Mouse (Mus musculus): ENCODE results near the gene Crybg1.
A peak's percentile ranks its signal among the peaks of the same experiment; 100 is the strongest.

The Crybg1 gene

DNA sequence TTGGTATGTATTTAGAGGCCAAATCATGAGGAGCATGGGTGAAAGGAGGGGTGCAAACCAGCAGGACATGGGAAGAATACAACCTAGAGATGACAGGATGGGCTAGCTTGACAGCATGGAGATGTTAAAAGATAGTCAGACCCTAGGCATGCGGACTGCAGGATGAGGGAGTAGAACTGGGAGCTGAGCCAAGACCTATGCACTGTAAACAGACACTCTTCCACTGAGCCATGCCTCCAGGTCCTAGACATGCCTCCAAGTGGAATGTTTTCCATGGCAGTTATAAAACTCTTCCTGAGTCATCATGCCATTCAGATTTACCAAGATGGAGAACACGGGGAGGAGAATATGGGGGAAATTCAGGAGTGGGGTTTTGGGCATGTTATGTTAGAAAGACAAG, 53.9 kb downstream of the Crybg1 start:
- DNase-seq (ENCODE audit: low spot score) = no peak

DNA sequence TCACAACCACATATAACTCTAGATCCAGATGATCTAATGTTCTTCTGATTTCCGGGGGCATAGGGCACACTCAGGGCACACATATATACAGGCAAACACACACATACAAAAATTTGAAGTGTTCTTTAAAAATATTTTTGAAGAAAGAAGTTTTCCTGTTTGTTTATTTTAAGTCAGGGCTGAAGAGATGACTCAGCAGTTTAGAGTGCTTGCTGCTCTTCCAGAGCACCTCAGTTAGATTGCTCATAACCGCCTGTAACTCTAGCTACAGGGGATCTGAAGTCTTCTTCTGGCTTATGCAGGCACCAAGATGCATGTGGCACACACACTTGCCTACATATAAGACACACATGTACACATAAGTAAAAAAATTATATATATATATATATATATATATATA, 56.9 kb downstream of the Crybg1 start:
- no peak for DNase-seq (ENCODE audit: low spot score)

DNA sequence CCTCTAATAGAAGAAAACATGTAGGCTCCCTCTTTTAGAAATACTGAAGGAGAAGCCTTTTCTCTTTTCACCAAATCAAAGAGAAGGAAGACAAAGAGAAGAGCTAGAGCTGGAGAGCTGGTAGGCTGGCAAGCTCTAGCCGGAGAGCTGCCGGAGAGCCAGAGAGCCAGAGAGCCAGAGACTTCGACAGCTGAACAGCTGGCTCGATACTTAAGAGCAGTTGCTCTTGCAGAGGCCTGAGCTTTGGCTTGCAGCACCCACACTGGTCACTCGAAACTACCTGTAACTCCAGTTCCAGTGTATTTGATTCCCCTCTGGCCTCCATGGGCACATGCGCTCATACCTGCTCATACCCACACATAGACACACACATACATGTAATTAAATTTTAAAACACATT, 68.3 kb downstream of the Crybg1 start:
- DNase-seq (ENCODE audit: low spot score) = no peak

DNA sequence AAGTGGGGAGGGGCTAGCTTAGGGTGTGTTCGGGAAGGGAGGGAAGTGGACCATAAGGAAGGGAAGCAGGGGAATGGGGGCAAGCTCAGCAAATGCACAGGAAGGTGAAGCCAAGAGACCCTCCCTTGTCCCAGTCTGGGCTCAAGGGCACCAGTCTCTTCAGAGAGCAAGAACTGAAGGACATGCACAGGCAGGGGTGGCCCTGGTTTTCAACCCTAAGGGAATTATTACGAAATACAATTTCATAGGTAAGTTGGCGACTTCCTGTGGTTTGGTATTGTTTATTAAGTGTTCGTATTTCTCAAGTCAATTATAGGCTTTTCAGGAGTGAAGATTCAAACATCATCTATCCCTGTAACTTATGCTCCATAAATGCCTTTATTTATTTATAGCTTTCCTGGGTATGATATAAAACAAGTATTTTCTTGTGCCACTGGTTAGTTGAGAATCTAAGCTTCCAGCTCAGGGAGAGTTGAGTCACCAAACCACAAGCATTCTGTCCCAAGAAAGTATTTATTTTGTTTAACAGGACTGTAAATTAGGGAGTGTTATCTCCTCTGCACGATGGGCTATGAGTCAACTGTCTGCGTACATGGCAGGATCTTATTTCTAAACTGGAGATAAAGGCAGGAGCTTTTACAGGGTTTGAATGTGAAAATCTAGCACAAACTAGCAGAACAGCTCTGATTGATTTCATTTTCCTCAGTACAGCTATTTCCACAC, 69.7 kb downstream of the Crybg1 start:
- DNase-seq (ENCODE audit: low spot score) = no peak

DNA sequence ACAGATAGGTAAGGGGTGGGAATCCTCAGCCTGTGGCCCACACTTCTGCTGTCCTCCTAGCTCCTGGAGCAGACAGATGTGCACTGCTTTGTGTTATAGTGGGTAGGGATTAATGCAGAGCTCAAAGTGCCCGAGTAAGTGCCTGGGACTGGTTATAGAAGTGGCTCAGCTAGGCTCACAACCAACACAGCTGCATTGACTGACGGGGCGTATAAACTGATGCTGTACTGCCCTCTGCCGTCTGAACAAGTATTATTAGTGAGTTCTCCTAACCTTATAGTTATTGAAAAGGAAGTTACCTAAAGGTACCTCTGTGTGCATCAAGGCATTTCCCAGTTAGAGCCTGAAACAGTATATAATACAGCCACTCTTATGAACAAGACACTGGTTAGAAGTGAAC, 77.6 kb downstream of the Crybg1 start:
- DNase-seq (ENCODE audit: low spot score) = peak; percentile 82

DNA sequence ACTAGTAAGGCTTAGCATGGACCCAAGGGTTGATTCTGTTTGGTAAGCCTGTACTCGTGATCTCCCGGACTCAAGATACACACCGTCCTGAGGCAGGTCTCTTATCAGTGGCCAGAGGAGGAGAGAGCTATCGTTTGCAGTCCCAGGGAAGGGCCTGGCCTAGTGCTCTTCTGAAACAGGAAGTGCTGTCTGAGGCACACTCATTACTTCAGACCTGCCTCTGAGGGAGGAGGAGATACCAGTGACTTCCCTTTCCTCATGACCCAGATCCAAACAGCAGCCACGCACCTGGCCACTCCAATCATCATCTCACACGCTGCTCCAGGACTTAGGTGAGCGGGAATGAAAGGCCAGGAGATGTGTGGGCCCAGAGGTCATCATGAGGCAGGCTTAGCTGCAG, 79.5 kb downstream of the Crybg1 start:
- no peak for DNase-seq (ENCODE audit: low spot score)

DNA sequence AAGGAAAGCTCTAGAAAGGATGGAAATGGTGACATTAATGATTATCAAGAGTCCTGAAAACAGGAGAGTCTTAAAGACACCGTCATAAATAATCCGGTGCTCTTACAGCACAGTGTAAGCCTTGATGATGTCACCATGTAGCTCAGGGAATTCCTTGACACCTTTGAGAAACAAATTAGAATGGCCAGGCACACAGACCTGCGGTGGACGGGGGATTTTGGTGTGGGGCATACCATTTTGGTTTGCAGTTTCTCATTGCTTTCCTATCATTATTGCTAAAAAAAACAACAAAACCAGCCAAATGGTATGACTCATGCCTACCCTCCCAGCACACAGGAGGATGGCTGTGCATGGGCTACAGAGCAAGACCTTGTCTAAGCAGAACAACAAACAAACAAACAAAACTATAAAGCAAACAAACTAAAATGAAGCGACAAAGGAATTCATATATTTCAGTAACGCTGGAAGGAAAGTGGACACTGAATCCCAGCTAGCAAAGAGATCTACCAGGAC, 82.7 kb downstream of the Crybg1 start:
- DNase-seq (ENCODE audit: low spot score) = no peak

DNA sequence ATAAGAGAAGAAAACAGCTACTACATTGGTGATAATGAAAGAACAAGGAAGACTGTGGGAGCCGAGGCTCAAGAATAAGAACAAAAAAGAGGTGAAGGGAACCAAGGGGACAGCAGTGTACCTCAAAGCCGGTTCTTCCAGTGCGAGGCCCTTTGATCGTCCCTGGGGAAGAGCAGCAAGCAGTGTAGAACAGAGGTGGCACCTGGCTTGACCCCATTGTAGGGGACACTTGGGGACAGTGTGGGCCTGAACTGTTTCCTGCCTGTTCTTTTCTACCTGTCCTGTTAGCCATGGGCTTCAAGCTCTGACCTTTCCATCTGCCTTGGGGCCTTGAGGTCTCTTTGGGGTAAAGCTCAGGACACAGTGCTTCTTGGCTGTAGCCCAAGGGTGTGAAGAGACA, 85.7 kb downstream of the Crybg1 start:
- DNase-seq (ENCODE audit: low spot score) = no peak

DNA sequence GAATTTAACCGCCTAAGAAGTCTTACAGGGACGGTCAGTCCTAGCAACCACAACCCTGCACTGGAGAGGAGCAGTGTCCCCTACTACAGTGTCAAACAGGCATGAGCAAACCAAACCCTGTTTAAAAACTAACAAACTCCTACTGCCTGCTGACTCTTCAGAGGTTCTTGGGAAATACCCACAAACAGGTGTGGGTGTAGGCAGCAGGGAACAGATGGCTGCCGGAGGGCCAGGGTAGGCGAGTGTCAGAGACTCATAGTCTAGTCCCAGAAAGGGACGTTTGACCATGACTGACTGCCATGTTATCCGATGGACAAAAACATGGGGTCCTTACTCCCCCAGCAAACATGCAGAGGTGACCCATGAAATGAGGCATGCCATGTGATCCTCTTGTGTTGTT, 97.7 kb downstream of the Crybg1 start:
- no peak for DNase-seq (ENCODE audit: low spot score)

DNA sequence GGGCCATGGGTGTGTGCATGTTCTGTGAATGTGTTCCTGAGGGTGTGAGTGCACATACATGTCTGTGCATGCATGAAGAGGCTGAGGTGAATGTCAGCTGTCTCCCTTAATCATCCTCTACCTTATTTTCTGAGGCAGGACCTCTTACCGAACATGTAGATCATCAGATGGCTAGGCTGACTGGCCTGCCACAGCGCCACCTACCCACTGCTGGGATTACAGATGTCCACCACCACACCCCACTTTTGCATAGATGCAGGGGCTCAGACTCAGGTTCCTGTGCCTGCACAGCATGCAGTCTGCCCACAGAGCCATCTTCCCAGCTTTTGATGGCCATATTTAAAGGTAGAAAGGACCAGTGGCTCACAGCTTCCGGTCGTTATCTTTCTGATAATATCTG, 103.9 kb downstream of the Crybg1 start:
- no peak for DNase-seq (ENCODE audit: low spot score)

DNA sequence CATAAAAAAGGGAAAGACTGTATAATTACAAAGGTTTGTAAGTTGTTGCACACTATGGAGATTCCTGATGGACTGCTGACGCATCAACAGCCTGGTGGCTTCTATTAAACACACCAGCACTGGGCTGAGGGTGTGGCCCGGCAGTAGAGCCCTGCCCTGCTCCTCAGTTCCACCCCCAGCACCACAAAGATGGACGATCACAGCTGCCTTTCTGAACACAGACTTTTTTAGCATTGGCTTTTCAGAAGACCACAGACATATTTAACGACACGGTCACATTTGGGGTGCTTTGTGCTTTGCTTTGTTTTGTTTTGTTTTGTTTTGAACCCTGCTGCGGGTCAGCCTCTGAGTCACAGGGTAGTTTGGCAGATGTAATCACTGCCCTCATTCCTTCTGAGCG, 105.0 kb downstream of the Crybg1 start:
- DNase-seq (ENCODE audit: low spot score) = no peak

DNA sequence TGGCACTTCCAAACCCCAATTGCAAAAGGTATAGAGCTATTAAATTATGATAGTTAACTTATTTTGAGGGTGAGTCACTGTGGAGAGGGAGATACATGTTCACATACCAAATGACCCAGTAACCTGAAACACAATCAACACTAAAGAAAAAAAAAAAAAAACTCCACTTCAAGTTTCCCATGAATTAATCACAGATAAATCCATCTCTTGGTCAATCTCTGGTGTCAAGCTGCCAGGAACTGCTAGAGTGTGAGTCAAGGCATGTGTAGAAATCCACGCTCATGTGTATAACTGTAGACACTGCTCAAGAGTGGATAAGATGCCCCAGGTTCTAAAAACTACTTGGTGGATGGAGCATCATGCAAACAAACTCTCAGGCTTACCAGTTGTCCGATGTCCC, 109.5 kb downstream of the Crybg1 start:
- DNase-seq (ENCODE audit: low spot score) = no peak

DNA sequence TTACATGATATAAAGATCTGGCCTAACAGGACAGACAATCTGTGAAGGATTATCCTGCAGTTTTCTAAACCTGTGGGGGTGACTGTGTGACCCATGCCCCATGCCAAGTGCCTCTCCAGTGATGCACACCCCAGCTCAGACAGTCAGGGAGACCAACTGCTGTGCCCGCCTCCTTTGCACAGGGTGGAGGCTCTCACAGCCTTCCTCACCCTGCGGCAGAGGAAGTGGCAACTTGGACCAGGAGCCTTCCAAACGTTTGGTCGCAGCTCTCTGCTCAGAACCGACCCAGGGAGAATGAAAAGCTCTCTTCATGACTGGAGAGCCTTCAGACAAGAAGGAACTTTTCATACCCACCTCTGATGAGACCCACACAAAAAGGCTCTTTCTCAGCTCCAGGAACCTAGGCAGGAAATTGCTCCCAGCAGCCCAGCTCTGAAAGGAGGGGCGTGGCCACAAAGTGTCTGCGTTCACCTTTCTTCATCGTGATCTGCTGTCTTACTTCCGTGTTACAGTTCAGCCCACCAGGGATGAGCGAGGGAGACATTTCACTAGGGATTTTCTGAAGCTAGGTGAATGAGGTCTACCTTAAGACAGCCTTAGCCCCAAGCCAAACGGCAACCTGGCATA, 110.6 kb downstream of the Crybg1 start:
- peak; percentile 4 for DNase-seq (ENCODE audit: low spot score)

DNA sequence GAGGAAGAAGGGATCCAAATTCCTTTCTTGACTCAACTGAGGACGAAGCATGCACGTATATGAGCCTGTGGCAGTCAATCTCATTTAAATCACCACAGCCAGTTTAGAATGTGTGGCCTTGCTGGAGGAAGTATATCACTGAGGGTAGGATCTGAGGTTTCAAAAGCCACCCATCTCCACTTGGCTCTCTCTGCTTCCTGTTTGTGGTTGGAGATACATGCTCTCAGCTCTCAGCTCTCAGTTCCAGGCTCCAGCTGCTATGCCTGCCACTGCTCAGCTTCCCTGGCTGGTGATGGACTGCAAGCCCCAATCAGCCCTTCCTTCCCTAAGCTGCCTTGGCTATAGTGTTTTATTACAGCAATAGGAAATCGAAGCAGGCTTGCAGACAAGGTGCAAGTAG, 119.1 kb downstream of the Crybg1 start:
- DNase-seq (ENCODE audit: low spot score) = no peak

DNA sequence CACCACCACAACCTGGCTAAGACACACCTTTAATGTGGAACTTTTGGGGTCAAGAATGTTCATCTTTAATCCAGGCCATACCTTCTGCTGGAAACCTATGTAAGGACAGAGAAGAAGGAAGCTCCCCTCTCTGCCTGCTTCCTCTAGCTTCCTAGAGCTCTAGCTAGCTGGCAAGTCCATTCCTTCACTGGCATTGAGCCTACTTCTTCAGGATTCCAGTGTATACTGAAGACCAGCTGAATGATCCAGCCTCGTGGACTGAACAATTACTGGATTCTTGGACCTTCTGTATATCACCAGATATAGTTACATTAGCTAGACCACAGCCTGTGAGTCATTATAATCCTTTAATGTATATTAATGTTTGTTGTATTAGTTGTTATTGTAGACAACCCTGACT, 121.4 kb downstream of the Crybg1 start:
- no peak for DNase-seq (ENCODE audit: low spot score)

DNA sequence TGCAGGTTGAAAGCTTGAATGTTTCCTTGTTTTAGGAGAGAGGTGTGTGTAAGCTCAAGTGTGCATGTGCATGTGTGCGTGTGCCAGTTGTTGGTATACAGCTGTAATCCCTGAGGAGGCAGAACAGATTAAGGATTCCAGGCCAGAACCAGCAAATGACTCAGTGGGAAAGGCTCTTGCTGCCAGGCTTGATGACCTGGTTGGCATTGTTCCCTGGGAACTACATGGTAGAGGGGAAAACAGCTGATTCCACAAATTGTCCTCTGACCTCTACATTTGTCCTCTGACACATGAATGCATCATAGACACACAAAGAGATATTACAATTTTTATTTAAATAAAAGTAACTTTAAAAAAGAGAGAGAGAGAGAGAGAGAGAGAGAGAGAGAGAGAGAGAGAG, 122.5 kb downstream of the Crybg1 start:
- DNase-seq (ENCODE audit: low spot score) = no peak

DNA sequence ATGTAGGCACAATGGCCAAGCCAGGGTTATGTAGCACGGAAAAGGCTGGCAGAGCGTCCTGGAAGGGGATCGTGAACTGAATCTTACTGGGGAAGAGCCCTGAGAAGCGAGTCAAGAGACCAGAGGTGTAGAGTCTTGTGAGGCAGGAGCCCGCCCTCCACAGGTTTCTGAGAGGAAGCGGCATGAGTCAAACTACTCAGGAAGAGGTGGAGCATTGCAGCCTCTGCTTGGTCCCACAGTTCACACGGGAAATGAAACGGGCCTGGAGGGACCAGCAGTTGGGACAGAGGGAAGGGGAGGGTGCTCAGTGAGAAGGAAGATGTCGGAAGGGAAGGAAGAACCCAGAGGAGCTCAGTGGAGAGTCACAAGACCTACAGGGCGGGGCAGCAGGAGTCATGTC, 123.9 kb downstream of the Crybg1 start:
- no peak for DNase-seq (ENCODE audit: low spot score)

DNA sequence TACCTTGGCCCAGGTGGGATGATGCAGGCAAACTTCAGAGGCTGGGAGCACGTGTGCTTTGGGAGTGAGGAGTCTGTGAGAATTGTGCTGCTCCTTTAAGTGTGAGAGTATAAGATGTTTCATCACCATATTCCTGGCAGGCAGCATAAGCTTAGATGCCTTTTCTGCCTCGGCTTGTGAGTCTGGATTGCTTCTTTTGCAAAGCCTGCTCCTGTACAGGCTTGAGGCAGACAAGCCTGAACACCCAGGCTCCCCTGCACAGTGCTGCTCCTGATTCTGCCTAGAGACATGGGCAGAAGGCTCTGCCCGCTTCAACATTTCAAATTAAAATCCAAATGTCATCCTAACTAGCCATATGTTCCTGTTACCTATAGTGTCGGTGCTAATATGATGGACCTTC, 128.5 kb downstream of the Crybg1 start:
- DNase-seq (ENCODE audit: low spot score) = no peak

DNA sequence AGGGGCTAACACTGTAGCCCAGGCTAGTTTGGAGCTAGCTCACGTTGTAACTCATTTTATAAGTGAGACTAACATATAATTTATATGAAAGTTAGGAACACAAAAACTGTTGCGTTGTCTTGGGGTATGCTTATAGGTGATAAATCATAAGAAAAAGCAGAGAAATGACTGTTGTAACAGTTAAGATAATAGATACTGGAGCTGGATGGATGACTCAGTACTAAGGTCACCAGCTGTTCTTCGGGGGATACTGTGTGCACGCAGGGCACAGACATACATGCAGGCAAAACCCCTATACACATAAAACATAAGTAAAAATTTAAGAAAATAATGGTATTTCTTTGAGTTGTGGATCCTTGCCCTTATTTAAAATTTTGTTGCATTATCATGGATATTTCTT, 130.1 kb downstream of the Crybg1 start:
- no peak for DNase-seq (ENCODE audit: low spot score)

DNA sequence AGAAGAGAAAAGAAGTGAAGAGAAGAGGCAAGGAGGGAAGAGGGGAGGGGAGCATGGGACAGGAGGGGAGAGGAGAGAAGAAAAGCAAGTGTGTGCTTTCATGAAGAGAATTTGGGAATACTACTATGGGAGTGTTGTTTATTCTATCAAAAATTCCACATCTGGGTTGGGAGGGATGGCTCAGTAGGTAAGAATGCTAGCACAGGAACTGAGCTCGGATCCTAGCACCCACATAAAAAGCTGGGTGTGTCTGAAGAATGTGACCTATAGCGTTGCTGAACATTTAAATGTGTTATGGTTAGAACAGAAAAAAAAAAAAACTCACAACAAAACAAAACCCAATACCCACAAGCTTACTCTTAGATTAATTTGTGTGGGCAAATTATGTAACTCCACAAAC, 133.0 kb downstream of the Crybg1 start:
- DNase-seq (ENCODE audit: low spot score) = no peak

DNA sequence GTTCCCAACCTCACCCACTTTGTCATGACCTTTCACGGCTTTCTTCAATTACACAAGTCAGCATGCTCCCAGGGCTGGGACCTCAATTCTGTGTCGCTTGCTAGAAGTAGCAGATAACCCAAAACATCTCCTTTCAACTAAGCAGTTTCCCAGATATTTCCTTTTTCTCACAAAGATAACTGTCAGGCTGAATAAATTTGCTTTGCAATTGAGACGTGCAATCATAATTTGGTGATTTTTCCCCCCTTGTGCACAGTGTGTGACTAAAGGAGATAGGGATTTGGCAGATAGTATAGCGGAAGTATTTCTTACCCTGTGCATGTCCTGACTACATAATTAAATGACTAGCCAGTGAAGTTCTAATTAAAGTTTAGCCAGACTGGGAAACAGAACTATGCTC, 134.8 kb downstream of the Crybg1 start:
- no peak for DNase-seq (ENCODE audit: low spot score)

DNA sequence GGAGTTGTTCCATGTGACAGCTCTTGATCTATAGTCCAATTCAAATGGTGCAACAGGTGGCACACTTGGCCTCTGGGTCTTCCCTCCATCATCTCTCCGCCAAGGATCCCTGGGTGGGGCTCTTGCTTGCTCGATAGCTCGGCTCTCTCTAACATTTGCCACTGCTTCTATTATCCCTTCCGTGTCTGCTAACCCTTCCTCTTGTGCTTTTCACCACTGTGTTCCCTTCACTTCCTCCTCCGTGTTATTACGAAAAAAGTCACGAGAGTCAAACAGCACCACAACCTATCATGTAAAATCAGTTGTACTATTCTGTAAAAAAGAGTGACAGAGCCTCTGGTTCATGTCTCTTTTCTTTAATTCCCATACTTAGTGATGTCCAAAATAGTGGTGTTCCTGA, 137.2 kb downstream of the Crybg1 start:
- no peak for DNase-seq (ENCODE audit: low spot score)

DNA sequence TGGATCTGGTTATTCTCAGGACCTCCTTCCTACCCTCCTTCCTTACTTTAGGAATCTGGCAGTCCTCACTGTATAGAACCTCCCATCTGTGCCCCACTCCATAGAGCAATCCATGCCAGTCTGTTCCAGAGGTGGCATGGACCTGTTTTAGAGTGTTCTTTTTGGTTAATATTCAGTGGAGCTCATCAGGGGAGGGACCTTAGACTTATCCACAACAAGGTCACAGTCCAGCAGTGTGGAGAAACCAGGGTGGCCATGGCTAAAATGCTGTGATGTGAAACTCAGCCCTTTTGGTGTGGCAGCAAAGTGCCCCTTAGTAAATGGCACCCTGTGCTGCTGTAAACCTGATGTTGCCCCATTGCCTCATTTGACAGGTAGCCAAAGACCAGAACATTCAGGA, 139.8 kb downstream of the Crybg1 start:
- no peak for DNase-seq (ENCODE audit: low spot score)

DNA sequence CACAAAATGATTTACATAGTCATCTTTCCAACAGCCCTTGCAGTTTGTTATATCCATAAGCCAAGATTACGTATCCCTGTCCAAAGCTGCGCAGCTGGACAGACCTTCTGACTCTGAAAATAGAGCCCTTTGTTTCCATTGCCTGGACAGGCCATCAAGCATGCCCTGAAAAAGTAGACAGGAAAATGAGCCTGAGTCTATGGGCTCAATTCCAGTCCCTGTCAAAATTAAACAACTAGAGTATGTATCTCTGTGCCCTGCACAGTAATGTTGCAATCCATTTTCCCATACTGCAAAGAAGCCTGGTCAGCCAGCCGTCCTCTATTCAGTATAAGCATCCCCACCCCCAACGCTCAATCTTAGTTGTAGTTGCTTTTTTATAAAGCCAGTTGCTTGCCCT, 141.8 kb downstream of the Crybg1 start:
- DNase-seq (ENCODE audit: low spot score) = no peak

Measured in embryo, embryonic 10.5 days (tissue).